Mouse (Mus musculus) adrenal gland, postnatal 4 days (tissue): ENCODE measurements at regions not wholly inside any gene's neighbourhood (a gene's known extent, or its start where the extent isn't known, plus 50 kb on each side); places are given as distances from the start of the nearest gene placed in this dataset.
A peak's percentile ranks its signal among the peaks of the same experiment; 100 is the strongest.

Experiments used
- DNase-seq, 2 experiments: peaks; one replicate each; pipeline ENCODE4 v3.0.0; 2021 to 2022; ENCODE audit warnings: low spot score in 2 of 2, mixed read lengths in 2 of 2

DNA sequence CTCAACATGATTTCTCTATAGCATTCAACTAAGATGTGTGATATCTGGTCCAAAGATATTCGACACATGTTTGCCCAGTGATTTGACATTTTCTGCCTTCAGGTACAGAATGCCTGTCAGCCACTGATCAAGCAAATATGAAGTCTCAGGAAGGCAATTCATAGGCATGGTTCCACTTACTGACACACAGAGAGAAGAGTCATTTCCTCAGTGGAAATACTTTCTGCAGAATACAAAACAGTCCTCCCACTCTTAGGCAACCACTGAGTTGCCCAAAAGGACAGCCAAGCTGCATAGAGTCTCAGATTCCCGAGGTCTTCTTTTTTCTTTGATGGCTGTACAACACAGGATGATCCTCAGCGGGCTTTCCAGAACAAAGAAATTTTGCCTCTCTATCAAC is 110.9 kb downstream of the Ndufa4 start:
- DNase-seq = no peak

DNA sequence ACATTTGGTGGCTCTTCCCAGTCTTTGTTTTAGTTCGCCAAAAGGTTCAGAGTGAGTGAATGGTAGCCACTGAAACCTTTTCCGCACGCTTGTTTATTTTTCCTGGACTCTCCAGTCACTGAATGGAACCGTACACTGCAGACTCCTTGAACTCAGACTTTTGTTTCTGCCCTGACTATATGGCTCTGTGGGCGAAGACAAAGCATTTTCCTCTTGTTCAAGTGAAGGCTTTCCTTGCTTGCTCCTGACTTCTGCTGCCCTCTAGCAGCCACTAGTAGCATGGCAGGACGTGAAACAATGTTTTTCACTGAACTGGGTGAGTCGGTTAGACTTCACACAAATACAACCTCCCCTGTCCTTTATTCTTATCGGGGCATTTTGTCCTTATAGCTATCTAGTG is 113.9 kb downstream of the Ndufa4 start:
- peak; percentile 2 to 16 for DNase-seq

DNA sequence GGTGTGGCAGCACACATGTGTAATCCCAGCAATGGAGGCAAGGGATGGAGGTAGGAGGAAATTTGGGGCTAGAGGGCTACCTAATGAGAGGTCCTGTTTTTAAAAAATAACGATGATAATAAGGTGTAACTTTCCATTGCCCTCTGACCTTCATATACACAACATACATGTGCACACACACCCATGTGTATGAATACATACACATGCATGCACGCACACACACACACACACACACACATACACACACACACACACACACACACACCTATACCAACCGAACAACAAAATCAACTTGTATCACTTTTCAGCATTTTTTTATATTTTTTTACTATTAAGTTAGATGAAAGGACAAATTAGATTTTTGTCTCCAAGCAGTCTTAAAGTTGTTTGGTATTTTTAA is 115.1 kb downstream of the Ndufa4 start:
- DNase-seq = no peak

DNA sequence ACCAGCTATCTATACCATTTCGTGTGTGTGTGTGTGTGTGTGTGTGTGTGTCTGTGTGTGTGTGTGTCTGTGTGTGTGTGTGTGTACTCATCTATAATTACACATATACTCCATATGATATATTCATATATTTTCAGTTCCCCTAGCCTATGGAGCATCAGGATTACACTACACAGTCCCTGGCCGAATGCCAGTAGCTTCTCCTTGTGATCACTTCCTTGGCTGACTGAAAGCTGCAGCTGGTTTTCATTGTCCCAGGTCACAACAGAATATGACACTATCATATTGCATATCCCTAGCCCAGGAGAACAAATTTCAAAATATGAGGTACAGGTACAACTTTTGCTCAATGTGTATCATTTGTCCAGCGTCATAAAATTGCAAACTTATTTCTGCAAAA is 116.2 kb downstream of the Ndufa4 start:
- no peak for DNase-seq

DNA sequence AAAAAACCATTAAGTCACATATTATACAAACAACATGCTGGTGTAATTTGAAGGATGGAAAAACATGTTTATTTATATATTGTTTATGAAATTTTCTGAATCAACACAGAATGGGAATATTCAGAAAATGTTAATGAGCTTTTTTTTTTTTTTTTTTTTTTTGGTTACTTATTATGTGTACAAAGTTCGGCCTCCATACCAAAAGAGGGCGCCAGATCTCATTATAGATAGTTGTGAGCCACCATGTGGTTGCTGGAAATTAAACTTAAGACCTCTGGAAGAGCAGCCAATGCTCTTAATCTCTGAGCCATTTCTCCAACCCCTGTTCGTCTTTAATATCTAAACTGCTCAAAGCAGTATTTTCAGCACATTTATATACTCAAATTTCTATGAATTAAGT is 133.3 kb downstream of the Ndufa4 start:
- no peak for DNase-seq

DNA sequence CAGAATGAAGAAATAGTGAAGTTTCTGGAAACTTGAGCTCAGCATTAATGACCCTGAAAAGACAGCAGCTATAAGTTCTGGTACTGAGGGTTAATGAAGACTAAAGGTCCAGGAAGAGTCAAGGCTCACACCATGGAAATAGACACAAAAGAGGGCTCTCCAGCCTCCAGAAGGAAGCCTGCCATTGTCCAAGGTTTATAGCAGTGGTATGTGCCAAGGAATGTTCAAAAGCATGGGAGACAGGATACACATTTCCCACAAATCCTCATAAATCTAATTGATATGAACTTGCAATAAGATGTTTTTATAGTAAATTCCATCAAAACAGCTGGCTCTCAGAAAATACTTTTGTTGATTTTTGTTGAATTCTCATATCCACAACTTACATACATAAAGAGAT is 144.4 kb downstream of the Ndufa4 start:
- DNase-seq = no peak

DNA sequence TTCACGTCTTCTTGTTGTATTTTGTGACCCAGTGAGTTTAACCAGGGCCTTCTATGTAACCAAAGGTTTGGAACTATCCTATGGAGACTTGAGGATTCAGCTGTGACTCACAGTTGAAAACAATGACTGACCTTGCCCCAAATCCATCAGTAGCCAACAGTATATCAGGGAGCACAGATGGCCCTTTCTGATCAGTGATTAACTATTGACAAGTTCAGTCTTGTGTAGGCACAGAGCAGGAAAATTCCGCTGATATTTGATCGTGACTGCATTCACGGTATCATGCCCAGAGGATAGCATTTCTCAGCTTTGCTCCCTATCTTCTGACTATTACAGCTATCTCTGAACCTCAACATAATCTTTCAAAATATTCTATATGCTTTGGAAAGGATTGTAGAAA is 169.6 kb downstream of the Ndufa4 start:
- DNase-seq = no peak

DNA sequence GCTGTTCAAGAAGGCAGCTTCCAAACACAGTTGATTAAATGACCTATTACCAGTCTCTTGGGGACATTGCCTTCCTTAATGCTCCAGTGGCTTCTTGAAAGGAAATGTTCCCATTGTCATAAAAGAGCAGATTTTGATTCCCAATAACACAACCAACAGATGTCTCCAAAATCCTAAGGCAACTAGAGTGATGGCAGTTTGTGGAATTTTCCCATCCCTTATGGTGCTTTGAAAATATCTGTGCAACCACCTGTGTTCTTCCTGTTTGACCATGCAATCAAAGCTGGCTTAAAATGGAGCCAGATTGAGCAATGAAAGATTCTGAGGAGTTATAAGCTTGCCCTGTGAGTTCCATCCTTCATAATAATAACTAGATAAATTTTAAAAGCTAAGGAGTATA is 176.2 kb downstream of the Ndufa4 start:
- no peak for DNase-seq

DNA sequence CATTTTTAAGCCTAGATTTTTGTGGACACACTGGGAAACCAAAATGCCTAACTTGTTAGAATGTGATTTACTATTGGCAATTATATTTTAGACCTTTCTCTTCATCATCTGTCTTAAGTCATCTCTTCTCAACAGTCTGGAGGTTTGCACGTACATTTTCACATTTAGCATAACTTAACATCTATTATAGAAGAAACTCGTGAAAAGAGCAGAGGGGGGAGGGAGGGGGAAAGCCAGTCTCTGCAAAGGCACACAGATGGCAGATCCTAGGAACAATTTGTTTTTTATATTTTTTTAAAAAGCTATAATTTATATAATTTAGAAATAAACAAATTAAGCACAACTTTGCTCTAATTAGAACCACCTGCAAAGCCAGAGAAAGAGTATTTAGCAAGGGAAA is 176.6 kb downstream of the Ndufa4 start:
- no peak for DNase-seq

DNA sequence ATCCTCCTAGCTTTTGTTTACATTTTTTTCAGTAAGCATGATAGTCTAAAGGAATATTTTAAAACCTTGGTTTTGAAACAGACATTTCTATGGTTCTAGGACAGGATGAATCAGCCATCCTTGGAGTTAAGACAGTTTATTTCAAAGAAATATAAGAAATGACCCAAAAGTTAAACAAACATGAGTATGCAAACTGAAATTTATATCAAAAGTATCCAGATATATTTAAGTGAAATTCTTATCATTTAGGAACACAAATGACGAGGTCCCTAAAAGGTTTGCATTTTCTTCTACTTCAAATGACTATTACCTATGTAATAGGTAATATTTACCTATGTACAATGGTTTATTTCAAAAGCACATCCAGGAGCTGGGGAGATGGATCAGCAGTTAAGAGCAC is 179.5 kb downstream of the Ndufa4 start:
- no peak for DNase-seq

DNA sequence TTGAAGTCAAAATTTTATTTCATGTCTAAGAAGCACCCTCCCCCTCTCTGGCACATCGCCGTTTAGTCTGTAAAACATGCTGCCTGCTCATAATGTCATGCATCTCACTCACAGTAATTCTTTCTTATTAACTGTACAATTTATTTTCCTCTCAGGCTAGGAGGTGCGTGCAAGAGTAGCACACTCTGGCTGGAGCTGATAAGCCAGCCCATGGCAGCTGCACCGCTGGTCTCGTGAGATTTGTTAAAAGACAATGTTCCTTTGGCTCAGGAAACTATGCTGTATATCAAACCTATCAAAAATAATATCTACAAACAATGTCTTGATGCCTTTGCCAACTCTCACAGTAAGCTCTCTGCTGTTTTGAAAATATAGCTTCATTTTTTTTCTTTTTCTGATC is 179.9 kb downstream of the Ndufa4 start:
- no peak for DNase-seq

DNA sequence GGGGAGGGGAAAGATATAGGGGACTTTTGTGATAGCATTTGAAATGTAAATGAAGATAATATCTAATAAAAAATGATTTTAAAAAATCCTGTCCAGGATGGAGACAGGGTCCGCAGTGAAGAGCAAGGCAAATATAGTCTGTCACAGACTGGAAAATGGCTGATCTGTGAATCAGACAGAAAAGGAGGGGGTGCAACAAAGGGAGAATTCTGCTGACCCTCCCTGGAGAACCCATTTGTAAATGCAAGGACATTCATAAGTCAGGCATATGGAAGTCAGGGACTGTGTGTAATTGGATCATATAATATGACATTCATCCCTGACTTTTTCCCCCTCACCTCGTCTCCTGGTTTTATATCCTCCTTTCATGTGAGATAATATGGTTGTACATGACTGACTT is 183.8 kb downstream of the Ndufa4 start:
- no peak for DNase-seq

DNA sequence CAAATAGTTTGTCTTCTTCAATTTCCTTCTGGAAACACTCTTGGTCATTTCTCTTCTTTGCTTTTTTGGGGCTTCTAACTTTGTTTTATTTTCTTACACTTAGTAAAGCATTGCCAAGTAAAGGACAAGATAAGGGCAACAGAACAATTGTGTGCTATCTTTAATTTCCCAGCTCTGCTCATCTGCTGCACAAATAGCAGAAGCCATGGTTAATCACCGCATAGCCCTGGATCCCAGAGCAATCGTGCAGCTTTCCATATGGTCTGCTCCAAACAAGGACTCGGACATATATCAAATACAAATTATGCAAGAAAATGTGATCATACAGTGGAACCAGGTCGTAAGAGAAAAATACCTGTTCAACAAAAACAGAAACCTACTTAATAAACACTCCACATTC is 187.0 kb downstream of the Ndufa4 start:
- DNase-seq = no peak

DNA sequence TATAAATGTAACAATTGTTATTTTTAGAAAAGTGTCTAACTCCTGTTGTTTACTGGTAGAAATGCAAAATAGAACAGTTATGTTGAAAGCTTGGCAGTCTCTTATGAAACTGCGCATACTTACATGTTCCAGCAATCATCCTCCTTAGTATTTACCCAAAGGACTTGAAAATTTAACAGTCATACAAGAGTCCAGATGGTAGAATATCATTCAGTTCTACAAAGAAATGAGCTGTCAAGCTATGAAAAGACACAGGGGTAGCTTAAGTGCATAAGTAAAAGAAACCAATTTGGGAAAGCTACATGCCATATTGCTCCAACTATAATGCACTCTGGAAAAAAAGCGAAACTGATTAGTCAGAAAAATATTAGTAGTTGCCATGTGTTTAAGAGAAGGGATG is 196.7 kb downstream of the Ndufa4 start:
- DNase-seq = no peak

DNA sequence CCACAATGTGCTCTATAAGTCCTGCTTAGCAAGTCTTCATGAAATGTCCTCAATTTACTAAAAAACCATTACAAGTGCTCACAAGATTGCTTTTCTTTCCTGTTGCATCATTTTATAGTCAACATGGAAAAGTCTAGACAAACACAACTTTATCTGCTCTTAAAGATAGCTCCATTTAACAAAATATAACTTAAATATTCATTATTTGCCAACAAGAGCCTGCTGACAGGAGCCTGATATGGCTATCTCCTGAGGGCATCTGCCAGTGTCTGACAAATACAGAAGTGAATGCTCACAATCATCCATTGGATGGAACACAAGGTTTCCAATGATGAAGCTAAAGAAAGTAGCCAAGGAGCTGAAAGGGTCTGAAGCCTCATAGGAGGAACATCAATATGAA is 197.8 kb downstream of the Ndufa4 start:
- no peak for DNase-seq
